16 mouse cellular contexts compared by ENCODE assay signal in the genomic region with DNA sequence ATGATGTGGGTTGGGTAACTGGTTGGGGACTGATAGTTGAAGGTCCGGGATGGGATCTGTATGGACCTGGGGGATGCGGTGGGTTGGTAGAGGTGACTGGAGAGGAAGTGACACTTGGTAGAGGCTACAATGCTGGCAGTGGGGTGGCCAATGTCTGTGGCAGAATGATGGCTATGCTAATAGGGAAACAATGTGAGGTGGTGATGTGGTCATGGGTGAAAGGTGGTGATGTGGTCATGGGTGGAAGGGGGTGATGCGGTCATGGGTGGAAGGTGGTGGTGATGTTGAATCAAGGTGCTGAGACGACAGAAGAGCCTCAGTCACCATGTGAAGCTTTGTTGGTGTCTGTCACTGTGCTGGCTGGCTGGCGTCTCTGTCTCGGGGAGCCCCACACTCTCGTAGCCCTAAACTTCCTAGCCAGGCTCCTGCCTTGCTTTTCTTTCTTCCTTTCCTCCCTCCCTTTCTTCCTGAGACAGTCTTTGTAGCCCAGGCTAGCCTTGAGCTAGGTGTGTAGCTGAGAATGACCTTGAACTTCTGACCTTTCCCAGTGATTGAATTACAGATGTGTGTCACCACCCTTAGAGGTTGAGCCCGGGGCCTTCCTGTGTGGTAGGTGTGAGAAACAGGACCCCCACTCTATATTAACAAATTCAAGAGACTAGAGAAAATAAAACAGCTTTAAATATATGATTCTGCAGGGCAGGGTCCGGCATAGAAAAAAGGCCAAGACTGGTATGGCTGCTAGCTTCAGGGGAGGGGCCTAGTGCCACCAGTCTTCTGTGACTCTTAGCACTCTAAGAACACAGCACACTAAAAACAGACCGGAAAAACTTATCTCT. TPM values are rescaled to one million over a fixed set of nuclear protein-coding genes. Genes with fewer than 3 reads are reported as not detected.
DNase-seq lines count a peak whose midpoint lies in the region; ATAC-seq and TF ChIP-seq lines count a peak whose summit lies in the region.
"Had no signal": no experiment of that assay in that cellular context is flagged by ENCODE, and none has a peak within 500 bp of the region (broad histone marks: within the 10 kb centered on the region; RNA-seq: fewer than 3 reads in every experiment).

No protein-coding gene starts in this region.

- TF ChIP-seq POLR2A in kidney, adult 2 months (IDR thresholded peaks at IDR 0.05; ENCODE audit: low read depth, low read length) = no peak

- H3K27me3 ChIP-seq in kidney, adult 2 months (replicated peaks; ENCODE audit: control insufficient read depth, insufficient read depth, low read length) = no peaks in the 10 kb centered on the region
- H3K27me3 ChIP-seq in intestine, embryonic 15.5 days (replicated peaks) = no peaks in the 10 kb centered on the region
- H3K27me3 ChIP-seq: forebrain, embryonic 12.5 days had no signal

- no peak overlapping the region for H3K27ac ChIP-seq in kidney, adult 2 months (ENCODE audit: insufficient read depth, low read depth, low read length)
- H3K27ac ChIP-seq in intestine, embryonic 15.5 days = no peak overlapping the region
- H3K27ac ChIP-seq: embryonic facial prominence, embryonic 10.5 days; forebrain, embryonic 12.5 days; hindbrain, postnatal 0 days had no signal

- H3K4me3 ChIP-seq in kidney, adult 2 months (ENCODE audit: insufficient read depth, low read depth, low read length) = no peak overlapping the region
- no peak overlapping the region for H3K4me3 ChIP-seq in intestine, embryonic 15.5 days (replicated peaks)
- H3K4me3 ChIP-seq: embryonic facial prominence, embryonic 10.5 days; forebrain, embryonic 12.5 days had no signal

- peak; percentile 18 for DNase-seq in thymus, postnatal 0 days (ENCODE audit: low spot score)
- no peak for DNase-seq in thymus, postnatal 36 days
- peak; percentile 53 for DNase-seq in R1 (ENCODE audit: low read depth, low spot score)
- peak; percentile 80 to 84 for DNase-seq in spleen, postnatal 36 days (ENCODE audit: low spot score in 2 of 2)
- no peak for DNase-seq in kidney, adult 2 months
- DNase-seq: adrenal gland, postnatal 14 days; cerebellum, adult 11-12 months; gastrocnemius, postnatal 10 days; kidney, postnatal 36 days; lung, postnatal 4 days had no signal

- no peaks in the 10 kb centered on the region for H3K9me3 ChIP-seq in intestine, embryonic 15.5 days
- H3K9me3 ChIP-seq: embryonic facial prominence, embryonic 10.5 days; forebrain, embryonic 12.5 days had no signal

- ATAC-seq in megakaryocyte, adult 5-6 weeks (ENCODE audit: poor library complexity, severe bottlenecking) = peak; percentile 32
- no peak for ATAC-seq in intestine, embryonic 15.5 days
- ATAC-seq: hindbrain, postnatal 0 days; midbrain, embryonic 16.5 days had no signal

- no peak overlapping the region for H3K4me2 ChIP-seq in intestine, embryonic 15.5 days (replicated peaks)
- H3K4me2 ChIP-seq: forebrain, embryonic 12.5 days had no signal

- TF ChIP-seq CTCF in kidney, adult 2 months (conservative IDR thresholded peaks at IDR 0.05; ENCODE audit: insufficient read depth, insufficient read length, low read depth, low read length) = no peak

- 91% methylated on average over 10 of the region's 10 CpGs for WGBS in kidney, adult 2 months
- WGBS in intestine, embryonic 15.5 days = 87% methylated on average over 10 of the region's 10 CpGs

- H3K4me1 ChIP-seq in kidney, adult 2 months (ENCODE audit: control insufficient read depth, insufficient read depth, low read length) = 0 out of 2 replicates have a peak, but pooled peaks cover 3% of the 10 kb centered on the region
- peaks cover 4% of the 10 kb centered on the region for H3K4me1 ChIP-seq in intestine, embryonic 15.5 days (replicated peaks)

- H3K9ac ChIP-seq in intestine, embryonic 15.5 days = no peak overlapping the region
- H3K9ac ChIP-seq: forebrain, embryonic 12.5 days had no signal

- no peaks in the 10 kb centered on the region for H3K36me3 ChIP-seq in kidney, adult 2 months (ENCODE audit: control insufficient read depth, insufficient read depth, low read length)
- peaks cover 5% of the 10 kb centered on the region for H3K36me3 ChIP-seq in intestine, embryonic 15.5 days

RNA-seq across cellular contexts. Expression of gene Trex1, which starts 7.7 kb away (rescaled TPM):
- polyA plus RNA-seq in thymus, postnatal 0 days (2015; fragmentation: Nextera tagmentation; extraction: Ambion mirVana) = 42.1 and 42.4 TPM in 2 replicates
- 119 and 124 TPM in 2 replicates for total RNA-seq in megakaryocyte, adult 5-6 weeks (2015)
- 68.7 and 87.5 TPM in 2 replicates for total RNA-seq in megakaryocyte, adult 5-6 weeks (2017)
- 45.2 and 46.7 TPM in 2 replicates for polyA plus RNA-seq in kidney, adult 2 months (2012; rRNA removed)
- 12.5 and 13.4 TPM in 2 replicates for polyA plus RNA-seq in intestine, embryonic 15.5 days (2015; fragmentation: Nextera tagmentation; extraction: Ambion mirVana)

RNA-seq across cellular contexts. Expression of gene Shisa5, which starts 13.5 kb away (rescaled TPM):
- 210 and 212 TPM in 2 replicates for polyA plus RNA-seq in thymus, postnatal 0 days (2015; fragmentation: Nextera tagmentation; extraction: Ambion mirVana)
- 119 and 176 TPM in 2 replicates for total RNA-seq in megakaryocyte, adult 5-6 weeks (2015)
- total RNA-seq in megakaryocyte, adult 5-6 weeks (2017) = 453 and 632 TPM in 2 replicates
- polyA plus RNA-seq in kidney, adult 2 months (2012; rRNA removed) = 467 and 688 TPM in 2 replicates
- 112 and 121 TPM in 2 replicates for polyA plus RNA-seq in intestine, embryonic 15.5 days (2015; fragmentation: Nextera tagmentation; extraction: Ambion mirVana)

RNA-seq across cellular contexts. Expression of gene Atrip, which starts 22.1 kb away (rescaled TPM):
- 23.4 and 28.4 TPM in 2 replicates for polyA plus RNA-seq in thymus, postnatal 0 days (2015; fragmentation: Nextera tagmentation; extraction: Ambion mirVana)
- total RNA-seq in megakaryocyte, adult 5-6 weeks (2015) = 7.2 and 9.5 TPM in 2 replicates
- 9.7 and 10.2 TPM in 2 replicates for total RNA-seq in megakaryocyte, adult 5-6 weeks (2017)
- polyA plus RNA-seq in kidney, adult 2 months (2012; rRNA removed) = 20.2 and 20.9 TPM in 2 replicates
- 21.3 and 22.4 TPM in 2 replicates for polyA plus RNA-seq in intestine, embryonic 15.5 days (2015; fragmentation: Nextera tagmentation; extraction: Ambion mirVana)

RNA-seq across cellular contexts. Expression of gene Ccdc51, which starts 30.4 kb away (rescaled TPM):
- polyA plus RNA-seq in thymus, postnatal 0 days (2015; fragmentation: Nextera tagmentation; extraction: Ambion mirVana) = 18.6 and 19.0 TPM in 2 replicates
- 4.7 and 6.0 TPM in 2 replicates for total RNA-seq in megakaryocyte, adult 5-6 weeks (2015)
- total RNA-seq in megakaryocyte, adult 5-6 weeks (2017) = 6.7 and 11.0 TPM in 2 replicates
- 11.4 and 11.7 TPM in 2 replicates for polyA plus RNA-seq in kidney, adult 2 months (2012; rRNA removed)
- 16.1 and 17.2 TPM in 2 replicates for polyA plus RNA-seq in intestine, embryonic 15.5 days (2015; fragmentation: Nextera tagmentation; extraction: Ambion mirVana)

RNA-seq across cellular contexts. Expression of gene Tma7, which starts 30.5 kb away (rescaled TPM):
- 808 and 867 TPM in 2 replicates for polyA plus RNA-seq in thymus, postnatal 0 days (2015; fragmentation: Nextera tagmentation; extraction: Ambion mirVana)
- total RNA-seq in megakaryocyte, adult 5-6 weeks (2015) = 367 and 406 TPM in 2 replicates
- 109 and 136 TPM in 2 replicates for total RNA-seq in megakaryocyte, adult 5-6 weeks (2017)
- polyA plus RNA-seq in kidney, adult 2 months (2012; rRNA removed) = 42.4 and 80.7 TPM in 2 replicates
- 619 and 707 TPM in 2 replicates for polyA plus RNA-seq in intestine, embryonic 15.5 days (2015; fragmentation: Nextera tagmentation; extraction: Ambion mirVana)

Comparison
In these comparisons a context has a peak if more than half of its experiments do, and no peak if none do; other contexts are left out.
1. DNase-seq: peak in thymus, postnatal 0 days (single experiment), R1 (single experiment) and spleen, postnatal 36 days (2 of 2); none in thymus, postnatal 36 days (0 of 2) and kidney, adult 2 months (single experiment).